Mouse (Mus musculus) cerebellum, postnatal 36 days (tissue): ENCODE measurements at regions not wholly inside any gene's neighbourhood (a gene's known extent, or its start where the extent isn't known, plus 50 kb on each side); places are given as distances from the start of the nearest gene placed in this dataset.

Source experiments
- DNase-seq, 2 experiments: peaks; one replicate each; pipeline ENCODE4 v3.0.0; 2021 to 2022; ENCODE audit warnings: mixed read lengths in 2 of 2

GRCm38 (mm10) chr7:72593259-72593658 is 286.9 kb upstream of the Mctp2 start:
- peak; percentile 15 to 55 for DNase-seq

GRCm38 (mm10) chr7:72594741-72595140 is 288.3 kb upstream of the Mctp2 start:
- no peak for DNase-seq

GRCm38 (mm10) chr7:72596985-72597384 is 290.6 kb upstream of the Mctp2 start:
- DNase-seq = no peak

- no peak for DNase-seq
Measured at GRCm38 (mm10) chr7:72601933-72602332, 295.5 kb upstream of the Mctp2 start.

- no peak for DNase-seq
Measured at GRCm38 (mm10) chr7:72609791-72610190, 303.4 kb upstream of the Mctp2 start.

GRCm38 (mm10) chr7:72615232-72615631 is 308.8 kb upstream of the Mctp2 start:
- no peak for DNase-seq

- DNase-seq = no peak
Measured at GRCm38 (mm10) chr7:72627369-72627768, 321.0 kb upstream of the Mctp2 start.

- DNase-seq = no peak
Measured at GRCm38 (mm10) chr7:72639566-72639965, 333.2 kb upstream of the Mctp2 start.

GRCm38 (mm10) chr7:72675018-72675417 is 368.6 kb upstream of the Mctp2 start:
- DNase-seq = no peak

- no peak for DNase-seq
Measured at GRCm38 (mm10) chr7:72685803-72686202, 379.4 kb upstream of the Mctp2 start.

GRCm38 (mm10) chr7:72687356-72687755 is 380.9 kb upstream of the Mctp2 start:
- no peak for DNase-seq

- peak; percentile 42 to 56 for DNase-seq
Measured at GRCm38 (mm10) chr7:72691396-72691795, 385.0 kb upstream of the Mctp2 start.

- peak; percentile 6 to 46 for DNase-seq
Measured at GRCm38 (mm10) chr7:72691859-72692258, 385.5 kb upstream of the Mctp2 start.

- no peak for DNase-seq
Measured at GRCm38 (mm10) chr7:72696736-72697135, 390.3 kb upstream of the Mctp2 start.

GRCm38 (mm10) chr7:72703652-72704341 is 397.4 kb upstream of the Mctp2 start:
- no peak for DNase-seq

GRCm38 (mm10) chr7:72711193-72712131 is 405.1 kb upstream of the Mctp2 start:
- DNase-seq = no peak

GRCm38 (mm10) chr7:72715401-72715800 is 409.0 kb upstream of the Mctp2 start:
- DNase-seq = no peak

- no peak for DNase-seq
Measured at GRCm38 (mm10) chr7:72716051-72716450, 409.6 kb upstream of the Mctp2 start.

GRCm38 (mm10) chr7:72726214-72726854 is 419.9 kb upstream of the Mctp2 start:
- no peak for DNase-seq

- DNase-seq = no peak
Measured at GRCm38 (mm10) chr7:72737792-72738191, 431.4 kb upstream of the Mctp2 start.

GRCm38 (mm10) chr7:72738324-72738944 is 432.0 kb upstream of the Mctp2 start:
- no peak for DNase-seq

GRCm38 (mm10) chr7:72742376-72742775 is 436.0 kb upstream of the Mctp2 start:
- no peak for DNase-seq

GRCm38 (mm10) chr7:72751501-72751917 is 445.1 kb upstream of the Mctp2 start:
- no peak for DNase-seq
